Mouse (Mus musculus): ENCODE measurements at regions not wholly inside any gene's neighbourhood (a gene's known extent, or its start where the extent isn't known, plus 50 kb on each side); places are given as distances from the start of the nearest gene placed in this dataset.

DNA sequence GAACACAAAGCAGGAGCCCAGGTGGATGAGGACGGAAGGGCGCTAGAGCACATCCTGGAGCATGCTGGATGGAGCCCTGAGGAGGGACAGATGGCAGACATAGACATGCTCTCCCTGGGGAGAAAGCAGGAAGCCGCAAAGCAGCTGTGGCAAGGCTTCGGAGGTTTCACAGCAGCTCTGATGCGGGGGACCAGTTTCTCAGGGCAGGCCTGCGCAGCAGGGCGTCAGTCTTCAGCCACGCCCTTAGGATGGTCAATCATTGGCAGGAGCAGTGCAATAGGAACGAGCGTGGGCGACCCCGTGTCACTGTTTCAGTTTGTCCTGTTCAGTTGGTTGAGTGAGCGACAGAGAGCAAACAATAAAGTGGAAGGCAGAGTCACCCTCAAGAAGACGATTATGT lies 343.8 kb upstream of the Gm10131 start:
- no peak for DNase-seq (ENCODE audit: low spot score)

DNA sequence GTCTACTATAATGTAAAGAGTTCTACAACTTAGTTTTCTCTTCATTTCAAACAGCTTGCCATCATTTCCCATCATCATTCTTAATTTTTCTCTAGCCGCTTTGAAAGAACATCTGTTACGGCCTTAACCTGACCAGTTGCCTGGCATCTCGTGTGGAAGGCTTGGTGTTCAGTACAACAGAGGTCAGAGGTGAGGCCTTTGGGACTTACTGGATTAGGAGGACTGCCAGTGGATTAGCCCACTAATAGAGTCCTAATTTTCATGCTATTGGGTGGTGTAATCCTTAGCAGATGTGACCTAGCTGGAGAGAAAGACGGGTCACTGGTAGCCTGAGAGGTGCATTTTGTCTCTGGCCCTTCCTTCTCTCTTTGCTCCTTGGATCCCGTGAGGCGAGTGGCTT lies 341.3 kb upstream of the Gm10131 start:
- DNase-seq (ENCODE audit: low spot score) = no peak

DNA sequence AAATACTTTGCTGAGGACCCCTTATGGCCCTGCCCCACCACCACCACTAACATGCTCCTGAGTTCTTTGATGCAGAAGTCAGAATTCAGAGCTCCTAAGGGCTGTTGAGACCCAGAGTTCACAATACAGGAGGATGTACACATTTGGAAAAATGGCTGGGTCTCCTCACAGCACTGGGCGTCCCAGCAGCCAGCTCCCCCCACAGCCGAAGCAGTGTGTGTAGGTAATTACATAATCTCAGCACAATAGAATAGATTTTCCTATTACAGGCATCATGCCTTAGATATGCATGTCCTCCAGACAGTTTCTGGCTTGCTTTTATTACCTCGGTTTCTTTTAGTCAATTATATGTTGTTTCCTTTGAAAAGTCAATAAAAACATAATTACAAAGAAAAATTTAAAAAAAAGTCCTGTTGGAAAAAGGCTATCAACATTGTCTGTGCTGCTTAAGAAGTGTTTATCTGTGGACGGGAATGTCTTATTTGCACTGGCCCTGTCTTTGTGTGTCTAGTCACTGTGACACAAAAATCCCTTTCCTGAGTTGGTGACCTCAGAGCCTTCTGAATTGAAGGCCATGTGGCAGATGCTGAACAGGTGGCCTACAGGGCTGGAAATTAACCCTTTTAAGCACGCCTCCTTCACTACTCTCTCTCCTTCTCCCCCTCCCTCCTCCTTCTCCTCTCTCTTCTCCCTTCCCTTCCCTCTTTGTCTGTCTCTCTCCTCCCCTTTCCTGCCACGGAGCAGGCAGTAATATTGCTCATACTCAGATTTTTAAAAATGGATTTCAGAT lies 339.9 kb upstream of the Gm10131 start:
- no peak for DNase-seq (ENCODE audit: low spot score)

DNA sequence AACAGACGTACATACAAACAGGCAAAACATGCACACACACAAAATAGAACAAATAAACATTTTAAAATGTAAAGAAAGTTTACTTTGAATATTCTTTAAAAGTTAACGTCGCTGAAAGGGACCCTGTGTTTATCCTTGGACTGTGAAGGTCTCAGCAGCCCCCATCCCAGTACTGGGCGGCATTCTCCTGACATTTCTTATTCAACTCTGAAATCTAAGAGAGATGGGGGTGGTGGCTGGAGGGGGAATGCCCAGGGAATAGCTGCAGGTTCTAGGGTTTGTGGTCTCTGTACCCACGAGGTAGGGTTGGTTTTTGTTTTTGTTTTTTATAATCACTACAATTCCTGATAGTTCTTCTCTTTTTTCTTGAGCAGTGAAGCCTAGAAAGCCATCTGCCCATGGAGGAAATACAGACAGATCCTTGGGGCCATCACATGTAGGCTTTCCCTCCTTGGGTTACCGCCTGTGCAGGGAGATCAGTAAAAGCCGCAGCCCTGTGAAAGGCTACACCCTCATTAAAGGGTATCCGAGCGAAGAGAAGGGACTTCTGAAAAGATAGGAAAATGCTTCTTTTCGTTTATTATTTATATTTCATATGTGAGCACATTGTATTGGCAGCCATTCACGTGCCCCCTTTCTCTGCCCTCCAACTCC lies 338.0 kb upstream of the Gm10131 start:
- no peak for DNase-seq (ENCODE audit: low spot score)

DNA sequence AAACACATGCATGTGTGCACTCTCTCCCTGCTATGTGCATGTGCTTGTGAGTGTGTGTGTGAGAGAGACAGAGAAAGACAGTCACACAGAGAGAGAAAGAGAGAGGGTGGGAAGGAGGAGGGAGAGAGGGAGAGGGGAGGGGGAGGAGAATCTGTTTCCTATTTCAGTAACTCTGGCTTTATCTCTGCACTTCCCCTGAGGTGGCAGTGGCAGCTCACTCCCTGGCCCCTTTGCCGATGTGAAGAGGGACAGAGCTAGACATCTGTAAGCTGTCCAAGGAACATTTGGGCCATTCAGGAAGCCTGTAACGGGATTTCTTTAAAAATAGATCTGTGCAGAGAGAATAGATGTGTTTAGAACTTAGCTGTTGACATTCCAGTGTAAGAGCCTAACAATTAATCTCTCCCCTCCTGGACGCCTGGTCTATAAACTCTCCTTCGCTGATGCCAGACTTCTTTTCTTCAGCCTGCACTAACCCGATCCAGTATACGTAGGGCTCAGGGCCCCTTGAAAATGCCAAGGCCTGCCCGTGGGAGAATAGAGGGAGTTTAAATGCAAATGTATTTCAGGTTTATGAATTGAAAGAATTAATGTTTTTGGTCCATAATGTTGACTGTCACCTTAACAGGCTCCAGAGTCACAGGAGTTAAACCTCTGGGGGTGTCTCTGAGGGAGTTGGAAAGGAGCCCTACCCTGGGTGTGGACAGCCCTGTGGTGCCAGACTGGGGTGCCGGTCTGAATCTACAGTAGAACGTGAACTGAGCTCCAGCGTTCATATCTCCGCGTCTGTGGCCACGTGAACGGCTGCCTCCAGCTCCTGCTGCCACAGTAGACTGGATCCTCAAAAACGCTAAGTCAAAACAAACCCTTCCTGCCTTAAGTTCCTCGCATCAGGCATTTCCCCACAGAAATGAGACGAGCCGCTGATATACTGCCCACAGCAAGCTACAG lies 336.6 kb upstream of the Gm10131 start:
- DNase-seq (ENCODE audit: low spot score) = no peak

DNA sequence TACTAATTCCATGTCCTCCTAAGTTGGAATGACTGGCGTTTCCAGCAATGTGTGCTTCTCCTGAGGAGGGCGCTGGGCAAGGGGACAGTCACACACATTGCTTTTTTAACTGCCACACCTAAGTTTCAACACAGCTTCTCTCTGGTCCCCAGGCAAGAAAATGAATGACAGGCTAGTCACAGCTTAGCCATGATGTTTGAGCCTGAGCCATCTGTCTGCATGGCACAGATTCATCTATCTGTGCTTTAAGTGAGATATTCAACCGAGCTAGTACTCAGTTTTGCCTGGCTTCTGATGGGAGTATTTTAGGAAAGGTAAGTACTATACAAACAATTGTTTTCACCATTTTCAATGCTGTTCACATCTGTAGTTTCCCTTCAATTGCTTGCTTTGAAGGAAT lies 331.2 kb upstream of the Gm10131 start:
- DNase-seq (ENCODE audit: low spot score) = no peak

DNA sequence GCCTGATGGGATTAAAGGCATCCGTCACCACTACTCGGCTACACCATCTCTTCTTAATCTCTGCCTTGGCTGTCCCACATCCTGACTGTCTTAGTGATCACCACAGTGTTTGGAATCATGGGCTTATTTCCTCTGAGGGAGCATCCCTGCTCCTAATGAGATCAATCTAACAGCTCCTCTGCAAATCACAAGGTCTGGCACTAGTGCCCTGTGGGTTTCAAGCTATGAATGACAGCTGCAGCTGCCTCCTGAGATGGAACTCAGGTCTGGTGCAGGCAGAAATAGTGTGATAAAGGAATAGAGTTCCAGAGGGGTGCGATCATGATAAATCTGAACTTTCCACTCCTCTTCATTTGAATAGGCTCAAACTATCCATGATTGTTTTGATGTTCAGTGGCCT lies 330.2 kb upstream of the Gm10131 start:
- no peak for DNase-seq (ENCODE audit: low spot score)

DNA sequence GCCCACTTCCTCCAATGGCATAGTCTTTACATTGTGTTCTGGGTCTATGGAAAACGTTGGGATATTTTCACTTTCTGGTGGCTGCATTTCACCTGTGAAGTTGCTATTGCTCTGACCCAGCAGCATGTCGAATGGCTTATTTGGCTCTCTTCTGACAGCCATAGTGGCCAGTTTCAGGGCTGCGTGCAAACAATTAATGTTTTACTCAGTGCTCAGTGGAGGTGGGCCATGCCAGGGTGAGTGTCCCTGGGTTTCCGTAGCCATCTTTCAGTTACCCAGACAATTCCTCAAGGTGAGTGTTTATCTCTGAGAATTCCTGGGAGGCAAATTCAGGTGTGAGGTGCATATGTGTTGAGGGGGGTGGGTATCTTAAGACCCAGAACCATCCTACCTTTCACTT lies 329.2 kb upstream of the Gm10131 start:
- DNase-seq (ENCODE audit: low spot score) = no peak

DNA sequence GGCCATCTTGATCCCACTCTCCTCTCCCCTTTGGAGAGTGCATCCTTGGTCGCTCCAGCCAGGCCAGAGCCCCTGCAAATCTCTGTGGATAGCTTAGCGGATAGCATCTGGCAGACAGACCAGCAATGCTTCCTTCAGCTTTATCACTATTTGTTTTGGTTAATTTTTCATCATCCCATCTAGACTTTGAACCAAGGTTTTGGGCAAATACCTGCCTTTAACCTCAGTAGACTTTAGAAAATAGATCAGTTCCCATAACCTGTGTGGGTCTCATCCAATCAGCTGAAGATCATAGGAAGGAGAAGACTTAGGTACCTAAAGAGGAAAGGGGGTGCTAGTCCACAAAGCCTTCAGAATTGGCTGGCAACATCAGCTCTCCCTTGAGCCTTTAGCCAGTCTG lies 327.2 kb upstream of the Gm10131 start:
- no peak for DNase-seq (ENCODE audit: low spot score)

DNA sequence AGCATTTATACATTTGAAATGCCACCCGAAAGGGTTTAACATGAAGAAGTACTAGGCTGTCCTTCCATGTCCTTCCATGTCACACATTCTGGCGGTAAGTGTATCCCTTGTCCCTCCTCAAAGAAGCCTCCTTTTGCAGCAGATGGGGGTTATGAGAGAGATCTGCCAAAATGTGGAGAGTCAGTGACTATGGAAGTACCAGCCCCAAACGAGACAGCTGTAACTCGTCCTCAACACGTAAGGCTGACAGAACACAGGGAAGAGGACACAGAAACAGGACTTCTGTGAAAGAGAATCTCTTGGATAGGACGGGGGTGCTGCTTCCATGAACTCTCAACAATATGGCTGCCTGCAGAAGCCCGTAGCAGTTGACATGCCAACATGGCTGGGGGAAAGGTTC lies 320.4 kb upstream of the Gm10131 start:
- no peak for DNase-seq (ENCODE audit: low spot score)

DNA sequence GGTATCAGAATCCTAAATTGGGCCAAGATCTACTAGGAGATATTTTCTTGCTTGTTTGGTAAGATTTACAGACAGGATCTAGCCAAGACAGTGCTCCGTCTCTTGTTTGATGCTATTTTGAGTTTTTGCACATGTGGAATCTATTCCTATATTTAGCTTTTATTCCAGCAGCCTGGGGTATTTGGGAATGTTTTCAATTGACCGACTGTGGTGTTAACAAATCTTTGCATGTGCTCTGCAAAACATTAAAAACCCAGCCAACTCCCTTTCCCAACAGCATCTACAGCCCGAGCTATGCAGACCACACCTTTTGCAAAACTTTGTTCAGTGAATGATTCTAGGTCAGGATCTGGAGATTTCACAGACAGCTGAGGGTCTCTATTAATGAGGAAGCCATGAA lies 317.7 kb upstream of the Gm10131 start:
- DNase-seq (ENCODE audit: low spot score) = no peak

DNA sequence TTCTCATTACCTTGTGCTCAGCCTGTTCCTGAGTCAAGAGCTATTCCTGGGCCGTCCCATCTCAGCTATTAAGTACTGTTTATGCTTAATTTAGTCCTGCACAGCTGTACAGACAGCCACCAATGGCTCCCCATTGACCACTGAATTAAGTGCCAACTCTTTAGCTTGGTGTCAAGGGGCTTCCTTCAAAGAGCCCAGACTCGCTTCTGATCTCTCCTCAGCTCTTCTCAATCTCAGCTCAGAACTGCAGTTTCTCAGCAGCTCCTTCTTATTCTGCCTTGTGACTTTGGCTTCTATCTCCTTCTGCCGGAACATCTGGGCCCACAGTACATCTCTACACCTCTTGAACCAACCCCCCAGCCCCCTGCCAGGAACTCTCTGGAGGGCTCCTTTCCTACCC lies 290.0 kb upstream of the Gm10131 start:
- DNase-seq (ENCODE audit: low spot score) = no peak

DNA sequence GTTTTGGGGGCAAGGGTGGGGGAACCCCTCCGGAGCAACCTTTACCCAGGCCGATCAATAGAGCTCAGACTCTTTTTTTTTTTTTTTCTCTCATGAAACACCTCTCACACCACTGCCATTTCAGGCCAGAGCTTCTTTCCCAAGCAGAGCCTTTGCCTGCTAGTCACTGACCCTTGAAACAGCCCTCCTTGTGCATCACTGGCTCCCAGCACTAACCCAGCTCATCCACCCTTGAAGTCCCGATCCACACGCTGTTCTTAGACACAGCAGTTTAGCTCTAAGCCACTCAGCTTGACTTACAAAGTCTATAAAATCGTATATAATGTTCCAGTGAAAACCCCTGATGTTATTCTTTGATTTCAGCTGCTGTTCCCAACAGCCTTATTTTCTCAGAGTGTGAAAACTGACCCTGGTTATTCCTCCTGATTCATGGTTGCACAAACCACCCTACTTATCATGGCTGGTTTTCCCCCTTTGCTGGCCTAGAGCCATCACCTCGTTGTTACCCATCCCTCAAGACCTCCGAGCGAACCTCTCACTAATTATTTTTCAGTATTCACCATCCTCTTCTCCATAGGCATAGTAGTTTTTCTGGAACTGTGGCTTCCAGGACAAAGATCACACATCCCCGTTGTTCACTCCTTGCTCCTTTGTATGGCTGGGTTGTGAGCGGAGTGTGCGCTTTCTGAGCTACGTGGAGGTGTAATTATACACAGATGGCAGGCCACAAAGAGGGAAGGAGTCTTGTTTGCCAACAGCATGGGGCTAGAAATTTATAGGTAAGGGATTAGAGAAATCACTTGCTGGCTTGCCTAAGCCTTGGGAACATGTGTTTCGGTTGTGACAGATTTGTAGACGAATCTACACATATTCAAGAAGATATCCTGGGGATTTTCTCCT lies 287.6 kb upstream of the Gm10131 start:
- DNase-seq (ENCODE audit: low spot score) = no peak

DNA sequence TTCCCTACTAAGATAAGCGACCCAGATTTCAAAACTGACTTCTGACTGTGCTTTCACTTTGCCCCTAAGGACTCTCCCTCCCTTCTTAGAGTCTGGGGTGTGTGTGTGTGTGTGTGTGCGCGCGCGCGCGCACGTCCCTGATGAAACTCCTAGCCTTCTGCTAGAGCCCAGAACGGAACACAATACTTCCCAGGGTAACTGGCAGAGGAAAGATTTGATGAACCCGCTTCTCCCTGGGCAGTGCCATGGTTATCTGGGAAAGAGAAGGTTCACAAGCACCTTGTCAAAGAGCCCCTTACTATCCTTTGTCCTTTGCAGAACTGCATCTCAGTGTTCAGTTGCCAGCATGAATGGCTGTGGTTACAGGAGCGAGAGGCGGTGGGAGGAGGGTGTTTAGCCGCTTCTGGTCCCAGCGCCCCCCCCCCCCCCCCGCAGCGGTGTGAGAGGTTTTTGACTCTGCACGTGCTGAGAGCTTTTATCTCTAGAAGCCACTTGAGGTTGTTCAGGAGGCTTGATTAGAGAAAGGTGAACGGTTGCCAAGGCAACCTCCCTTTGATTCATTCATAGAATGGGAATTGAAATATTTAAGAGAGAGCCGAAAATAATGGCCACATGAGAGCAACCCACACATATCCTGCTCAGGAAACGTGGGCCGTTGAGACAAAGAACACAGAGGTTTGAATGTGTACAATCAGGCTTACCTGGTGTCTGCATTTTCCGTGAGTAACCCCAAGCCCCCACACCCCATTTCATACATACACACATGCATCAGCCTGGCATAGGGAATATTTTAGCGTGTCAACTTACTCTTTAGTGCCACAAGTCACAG lies 286.3 kb upstream of the Gm10131 start:
- DNase-seq (ENCODE audit: low spot score) = no peak

DNA sequence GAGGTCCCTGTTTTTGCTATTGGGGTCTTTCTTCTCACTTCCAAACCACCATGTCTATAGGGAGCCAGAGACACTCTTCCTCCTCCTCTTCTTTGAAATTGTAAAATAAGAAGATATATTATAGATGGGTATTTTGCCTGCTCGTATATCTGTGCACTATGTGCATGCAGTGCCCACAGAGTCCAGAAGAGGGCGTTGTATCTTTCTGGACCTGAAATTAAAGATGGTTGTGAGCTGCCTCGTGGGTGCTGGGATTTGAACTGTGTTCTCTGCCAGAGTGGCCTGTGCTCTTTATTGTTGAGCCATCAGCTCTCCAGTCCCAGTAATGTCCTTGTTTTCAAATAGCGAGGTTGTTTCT lies 285.7 kb upstream of the Gm10131 start:
- no peak for DNase-seq (ENCODE audit: low spot score)

DNA sequence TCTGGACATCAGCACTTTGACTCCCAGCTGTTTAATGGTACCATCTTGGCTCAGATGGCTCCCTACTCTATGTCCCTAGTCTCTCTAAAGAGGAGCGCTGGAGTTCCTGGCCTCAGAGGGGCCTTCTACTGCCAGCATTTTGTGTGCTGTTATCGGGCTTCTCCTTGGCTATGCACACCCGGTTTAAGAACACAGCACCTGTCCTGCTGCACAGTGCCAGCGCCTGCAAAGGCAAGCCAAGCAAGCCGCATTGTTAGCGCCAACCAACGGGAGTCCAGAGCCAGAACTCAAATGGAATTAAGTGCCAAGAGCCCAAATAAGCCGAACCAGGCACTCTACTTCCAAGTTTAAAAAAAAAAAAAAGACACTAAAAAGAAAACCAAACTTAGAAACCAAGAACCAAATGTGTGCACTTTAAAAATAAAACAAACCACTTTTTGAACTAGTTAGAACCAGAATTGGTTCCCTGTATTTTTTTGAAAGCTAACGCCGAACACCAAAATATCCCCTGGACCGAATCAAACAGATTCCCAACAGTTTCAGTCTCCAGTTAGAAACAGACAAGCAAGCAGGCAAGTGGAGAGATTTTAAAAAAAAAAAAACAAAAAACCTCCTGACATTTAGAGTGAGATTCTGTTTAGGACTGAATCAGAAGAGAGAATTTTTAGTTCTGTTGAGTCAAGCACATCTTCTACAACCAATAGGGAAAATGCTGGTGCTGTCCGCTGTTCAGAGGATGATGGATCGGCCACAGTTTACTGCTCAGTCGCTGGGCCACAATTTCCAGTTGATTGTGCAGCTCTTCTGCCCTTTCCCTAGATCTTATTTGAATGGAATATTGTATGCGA lies 281.7 kb upstream of the Gm10131 start:
- DNase-seq (ENCODE audit: low spot score) = no peak

DNA sequence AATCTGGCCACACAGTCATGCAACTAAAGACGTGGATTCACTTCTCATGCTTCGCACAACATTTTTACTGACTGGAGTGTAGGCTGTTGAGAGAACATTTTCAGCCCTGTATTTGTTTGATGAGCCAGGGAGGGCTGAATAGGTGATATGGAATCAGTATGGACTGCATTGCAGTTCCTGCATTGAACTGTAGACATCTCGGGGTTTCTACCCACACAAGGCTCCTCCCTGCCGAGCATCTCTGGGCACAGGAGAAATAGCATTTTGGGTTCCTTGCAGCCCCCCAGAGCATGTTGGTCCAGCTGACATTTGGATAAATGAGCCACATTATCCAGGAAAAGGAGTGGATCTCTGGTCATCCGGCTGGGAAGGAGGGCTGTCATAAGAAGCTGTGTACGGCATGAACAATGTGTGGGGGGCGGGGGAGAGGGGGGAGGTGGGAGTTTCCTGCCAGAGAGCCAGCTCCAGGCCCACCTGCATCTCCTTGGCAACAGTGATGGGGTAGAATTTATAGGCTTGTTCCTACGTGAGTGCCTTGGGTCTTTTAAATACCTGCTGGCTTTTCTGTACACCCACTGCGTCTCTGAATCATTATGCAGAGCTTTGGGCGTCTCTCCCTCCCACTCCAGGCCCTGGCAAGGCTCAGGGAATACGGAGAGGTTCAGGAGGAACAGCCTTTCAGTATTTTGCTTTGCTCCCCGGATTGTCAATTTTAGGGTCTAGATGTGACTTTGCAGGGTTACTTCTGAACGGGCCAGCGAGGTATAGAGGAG lies 280.9 kb upstream of the Gm10131 start:
- DNase-seq (ENCODE audit: low spot score) = no peak

DNA sequence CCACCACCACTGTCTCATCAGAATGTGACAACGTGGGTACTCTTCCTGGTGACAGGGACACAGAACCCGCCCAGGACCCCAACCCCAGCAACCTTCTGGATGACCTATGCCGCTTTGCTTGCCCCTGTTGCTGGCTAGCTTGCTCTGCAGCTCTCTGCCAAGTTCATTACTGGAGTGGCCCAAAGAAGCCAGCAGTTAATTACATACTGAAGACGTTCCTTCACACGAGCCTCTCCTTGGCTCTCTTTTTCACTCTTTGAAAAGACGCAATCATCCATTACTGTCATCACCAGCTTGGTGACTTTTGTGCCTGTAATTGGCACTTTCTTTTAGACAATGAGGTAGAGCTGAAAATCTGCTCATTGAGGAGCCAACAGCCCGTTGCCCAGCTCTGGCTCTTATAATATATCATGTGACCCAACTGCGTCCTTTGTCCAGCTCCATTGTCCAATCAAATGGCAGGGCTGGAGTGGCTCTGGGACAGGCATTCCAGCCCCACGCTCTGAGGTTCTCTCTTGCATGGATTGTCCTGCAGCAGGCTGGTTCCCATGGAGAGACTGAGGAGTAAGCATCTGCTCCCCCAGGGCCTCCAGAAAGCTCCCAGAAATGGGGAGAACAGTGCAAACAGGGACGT lies 274.4 kb upstream of the Gm10131 start:
- DNase-seq (ENCODE audit: low spot score) = no peak

DNA sequence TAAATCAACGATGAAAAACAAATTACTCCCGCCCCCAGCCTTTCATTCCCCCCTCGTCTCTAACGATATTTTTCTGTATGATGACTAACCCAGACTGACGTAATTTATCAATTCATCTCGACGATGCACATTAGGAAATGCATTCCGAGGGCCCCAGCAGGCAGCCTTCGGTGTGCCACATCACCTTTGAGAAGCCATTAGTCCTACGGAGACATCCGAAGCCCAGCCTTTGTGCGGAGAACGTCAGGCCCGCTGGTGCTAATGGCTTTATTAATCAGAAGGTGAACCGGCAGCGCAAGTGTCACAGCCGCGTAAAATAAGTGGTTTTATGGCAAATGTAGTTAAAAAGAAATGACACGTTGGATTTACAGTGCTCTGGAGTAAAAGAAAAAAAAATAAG lies 269.1 kb upstream of the Gm10131 start:
- no peak for DNase-seq (ENCODE audit: low spot score)

All from spleen, adult 12 weeks (tissue).